Mouse (Mus musculus) heart, adult 2 months (tissue): ENCODE data around the gene Fam126b.

Experiments
- CTCF ChIP-seq: fragments of 200-600 bp; IDR thresholded peaks from 2 replicates; pipeline ENCODE4 v1.8.1; 2022; ENCODE audit warnings: antibody characterized with exemption, mild to moderate bottlenecking, moderate library complexity
- EP300 ChIP-seq: fragments of 200-500 bp; IDR thresholded peaks from 2 replicates; pipeline ENCODE4 v1.6.1; 2011; ENCODE audit warnings: low read depth, low read length, control low read depth; ENCODE audit not compliant: insufficient read depth
- POLR2A ChIP-seq: fragments of 200-500 bp; IDR thresholded peaks from 2 replicates; pipeline ENCODE4 v1.6.1; 2011; ENCODE audit warnings: mild to moderate bottlenecking, low read depth, low read length, control low read depth; ENCODE audit not compliant: insufficient read depth

GRCm38 (mm10) chr1:58618766-58619165, 32.6 kb upstream of the Fam126b start:
- peak; percentile 28; the same call in 1 of the 2 replicates for TF ChIP-seq CTCF
- TF ChIP-seq EP300 = no peak
- no peak for TF ChIP-seq POLR2A
